Mouse (Mus musculus) megakaryocyte, embryonic 14.5 days (primary cell): Measurements from ENCODE around the gene Bmp7.

Experiments
- FLI1 ChIP-seq: IDR thresholded peaks from 2 replicates; pipeline ENCODE4 v1.6.1; 2012; ENCODE audit warnings: low read length, inconsistent platforms, mixed read lengths
- GATA1 ChIP-seq: IDR thresholded peaks from 3 replicates; pipeline ENCODE4 v1.6.1; 2012; ENCODE audit warnings: mixed read lengths, low read length, inconsistent platforms, borderline replicate concordance

GRCm38 (mm10) chr2:172824906-172825784 is 115.0 kb downstream of the Bmp7 start:
- no peak for TF ChIP-seq GATA1
- no peak for TF ChIP-seq FLI1
